Mouse (Mus musculus) small intestine, adult 2 months (tissue): ENCODE data around the gene Lingo4. TPM values are rescaled to one million over a fixed set of nuclear protein-coding genes. Genes with fewer than 3 reads are reported as not detected.

Experiments used
- H3K27ac ChIP-seq: fragments of 200-500 bp; 2 replicates; pipeline ENCODE4 v1.5.1; 2012; ENCODE audit warnings: low read depth, low read length, control low read depth, inconsistent platforms; ENCODE audit not compliant: insufficient read depth
- H3K27me3 ChIP-seq: fragments of 200-500 bp; 2 replicates; pipeline ENCODE4 v1.6.1; 2012; ENCODE audit warnings: mild to moderate bottlenecking, moderate library complexity, low read length, inconsistent platforms; ENCODE audit not compliant: control insufficient read depth, insufficient read depth
- H3K36me3 ChIP-seq: fragments of 200-500 bp; 2 replicates; pipeline ENCODE4 v1.6.1; 2012; ENCODE audit warnings: mild to moderate bottlenecking, low read length, control low read depth, inconsistent platforms; ENCODE audit not compliant: control insufficient read depth, insufficient read depth
- H3K4me1 ChIP-seq: fragments of 200-500 bp; 2 replicates; pipeline ENCODE4 v1.6.1; 2012; ENCODE audit warnings: low read length, inconsistent platforms, mixed read lengths; ENCODE audit not compliant: control insufficient read depth, insufficient read depth, insufficient read length
- H3K4me3 ChIP-seq: fragments of 200-500 bp; 2 replicates; pipeline ENCODE4 v1.5.1; 2012; ENCODE audit warnings: low read depth, mild to moderate bottlenecking, control low read depth, inconsistent platforms, low read length, moderate library complexity
- CTCF ChIP-seq: fragments of 200-500 bp; IDR thresholded peaks from 2 replicates; pipeline ENCODE4 v1.5.1; 2012; ENCODE audit warnings: low read depth, mild to moderate bottlenecking, control low read depth, inconsistent platforms, low read length, moderate library complexity, mixed read lengths; ENCODE audit not compliant: insufficient replicate concordance, insufficient read length; ENCODE audit errors: extremely low read depth
- POLR2A ChIP-seq: fragments of 200-500 bp; IDR thresholded peaks from 2 replicates; pipeline ENCODE4 v1.6.1; 2012; ENCODE audit warnings: low read depth, mild to moderate bottlenecking, control low read depth, inconsistent platforms, low read length, moderate library complexity
- WGBS: fragments of 180-500 bp; shearing (Covaris S2); methylation state at CpG from one replicate; pipeline ENCODE4 v1.1.7; 2018; 5-methylcytosine and 5-hydroxymethylcytosine counted together
- polyA plus RNA-seq: library from polyadenylated mRNA; depleted of rRNA; stranded (reverse); fragments of >200 nt; gene quantifications from 2 replicates; pipeline ENCODE4 v1.2.3, GENCODE M21; 2012; rRNA removed

Gene Lingo4
- polyA plus RNA-seq, 1 experiment, result 0.42 TPM

- H3K27ac ChIP-seq, result no peak within 1 kb of the TSS
- under 1% methylated on average over 24 of the region's 24 CpGs for WGBS
- peak within 1 kb of the TSS; percentile 79 for H3K4me3 ChIP-seq
- H3K27me3 ChIP-seq, result no peaks in the 10 kb centered on the region
- H3K4me1 ChIP-seq, result peaks cover 3% of the 10 kb centered on the region; the same call in 1 of the 2 replicates
- no peak for TF ChIP-seq POLR2A
- TF ChIP-seq CTCF, result no peak
- H3K36me3 ChIP-seq, result peaks cover 26% of the 10 kb centered on the region
Measured at GRCm38 (mm10) chr3:94443597-94443964, 45.3 kb downstream of the Lingo4 start, which contains the start of gene Oaz3. TSS of gene Oaz3 (minus strand) at chr3:94443915.

GRCm38 (mm10) chr3:94449377-94449776 is 51.1 kb downstream of the Lingo4 start:
- Histone ChIP-seq H3K36me3 (peaks cover 32% of the 10 kb centered on the region), H3K4me3 (no peak overlapping the region), H3K27ac (no peak overlapping the region), H3K4me1 (0 out of 2 replicates have a peak, but pooled peaks cover 2% of the 10 kb centered on the region), H3K27me3 (no peaks in the 10 kb centered on the region)
- WGBS, result 42% methylated on average over 2 of the region's 2 CpGs
- TF ChIP-seq CTCF (no peak), POLR2A (no peak)

Other genes with a start within 250 kb of the Lingo4 start
- not detected in 2 replicates for gene Gm10696, start 220.3 kb upstream of the Lingo4 start, polyA plus RNA-seq
- not detected in 2 replicates for gene Gm5286, start 201.8 kb upstream of the Lingo4 start, polyA plus RNA-seq
- not detected in 2 replicates for gene Gm4778, start 134.5 kb upstream of the Lingo4 start, polyA plus RNA-seq
- gene Them4, start 88.4 kb upstream of the Lingo4 start, polyA plus RNA-seq, result 0.47 and 1.0 TPM in 2 replicates
- gene Them5, start 56.4 kb upstream of the Lingo4 start, polyA plus RNA-seq, result not detected in 2 replicates
- gene C2cd4d, start 36.1 kb upstream of the Lingo4 start, polyA plus RNA-seq, result 1.4 and 3.7 TPM in 2 replicates
- 10.2 and 28.3 TPM in 2 replicates for gene Rorc, start 25.7 kb upstream of the Lingo4 start, polyA plus RNA-seq
- gene Tdrkh, start 14.8 kb downstream of the Lingo4 start, polyA plus RNA-seq, result not detected in 2 replicates
- gene Mrpl9, start 44.8 kb downstream of the Lingo4 start, polyA plus RNA-seq, result 17.3 and 20.6 TPM in 2 replicates
- gene Oaz3, start 45.4 kb downstream of the Lingo4 start, polyA plus RNA-seq, result not detected in 2 replicates
- gene Celf3, start 79.8 kb downstream of the Lingo4 start, polyA plus RNA-seq, result 12.1 and 26.1 TPM in 2 replicates
- gene Riiad1, start 81.8 kb downstream of the Lingo4 start, polyA plus RNA-seq, result 0.23 TPM in 1 of 2 replicates, not detected in the other
- 2.3 and 3.4 TPM in 2 replicates for gene Snx27, start 184.2 kb downstream of the Lingo4 start, polyA plus RNA-seq
- not detected in 2 replicates for gene Gm10972, start 244.6 kb downstream of the Lingo4 start, polyA plus RNA-seq